Mouse (Mus musculus): Measurements from ENCODE around the gene Rhobtb1.

DNA sequence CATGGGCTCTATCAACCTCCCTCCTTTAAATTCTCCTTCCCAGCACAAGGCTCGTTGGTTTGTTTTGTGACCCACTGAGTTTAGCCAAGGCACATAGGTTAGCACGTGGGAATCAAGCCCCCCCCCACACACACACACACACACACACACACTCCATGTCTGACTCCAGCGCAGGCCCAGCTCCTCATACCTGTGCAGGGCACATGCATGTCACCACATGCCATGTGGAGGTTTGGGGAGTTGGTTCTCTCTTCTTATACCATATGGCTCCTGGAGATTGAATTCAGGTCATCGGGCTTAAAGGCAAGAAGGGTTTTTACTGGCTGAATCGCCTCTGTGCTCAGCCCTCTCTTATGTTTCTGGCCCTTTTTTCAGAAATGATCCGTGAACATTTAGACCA is 100.0 kb downstream of the Rhobtb1 start:
- no peak for TF ChIP-seq CTCF (IDR thresholded peaks at IDR 0.05; ENCODE audit: extremely low read depth, insufficient read depth, insufficient read length, insufficient replicate concordance)
- no peak for TF ChIP-seq POLR2A (IDR thresholded peaks at IDR 0.05; ENCODE audit: low read depth, low read length)
